Mouse (Mus musculus) lung, postnatal 0 days (tissue): ENCODE measurements at regions not wholly inside any gene's neighbourhood (a gene's known extent, or its start where the extent isn't known, plus 50 kb on each side); places are given as distances from the start of the nearest gene placed in this dataset.

ENCODE experiments used
- CTCF ChIP-seq: IDR thresholded peaks from 2 replicates; pipeline ENCODE4 v1.5.1; 2016; ENCODE audit warnings: antibody characterized with exemption, mild to moderate bottlenecking
- EP300 ChIP-seq: IDR thresholded peaks from 2 replicates; pipeline ENCODE4 v1.6.1; 2016; ENCODE audit warnings: antibody characterized with exemption, mild to moderate bottlenecking, control low read depth

- no peak for TF ChIP-seq EP300
- TF ChIP-seq CTCF, result no peak
Measured at GRCm38 (mm10) chr15:63558691-63559090, 286.3 kb downstream of the Gsdmc2 start.
